Mouse (Mus musculus): ENCODE data around the gene Chpt1. TPM values are rescaled to one million over a fixed set of nuclear protein-coding genes. Genes with fewer than 3 reads are reported as not detected.
"Not testable (repeated sequence)": the region's sequence is repeated elsewhere in the genome, so short reads cannot be mapped to it uniquely, and the experiment has no call there.

Gene Chpt1
- 14.0 and 23.6 TPM in 2 replicates for polyA plus RNA-seq (2015; fragmentation: Nextera tagmentation; extraction: Ambion mirVana)

GRCm38 (mm10) chr10:88503421-88504314 lies at the start of gene Chpt1:
TSS of gene Chpt1 (minus strand) at chr10:88504073.
- H3K4me1 ChIP-seq = peaks cover 25% of the 10 kb centered on the region
- H3K36me3 ChIP-seq = no peaks in the 10 kb centered on the region
- peak within 1 kb of the TSS; percentile 89 for H3K4me2 ChIP-seq
- H3K4me3 ChIP-seq = peak within 1 kb of the TSS; percentile 76
- under 1% methylated on average over 50 of the region's 80 CpGs for WGBS
- H3K9ac ChIP-seq = peak within 1 kb of the TSS; percentile 90
- peak within 1 kb of the TSS; percentile 71 for H3K27ac ChIP-seq
- no peaks in the 10 kb centered on the region for H3K9me3 ChIP-seq
- no peaks in the 10 kb centered on the region for H3K27me3 ChIP-seq
- peak; percentile 93 for ATAC-seq (ENCODE audit: insufficient number of reproducible peaks, insufficient read depth, low FRiP score, low TSS enrichment, low read depth)

GRCm38 (mm10) chr10:88552738-88553137 lies 48.9 kb upstream of the Chpt1 start:
- Histone ChIP-seq H3K4me3 (no peak overlapping the region), H3K4me2 (no peak overlapping the region), H3K27me3 (no peaks in the 10 kb centered on the region), H3K36me3 (no peaks in the 10 kb centered on the region), H3K27ac (no peak overlapping the region), H3K9me3 (no peaks in the 10 kb centered on the region), H3K9ac (no peak overlapping the region), H3K4me1 (no peaks in the 10 kb centered on the region)
- 91% methylated on average over 2 of the region's 2 CpGs for WGBS
- ATAC-seq (ENCODE audit: insufficient number of reproducible peaks, insufficient read depth, low FRiP score, low TSS enrichment, low read depth) = no peak

DNA sequence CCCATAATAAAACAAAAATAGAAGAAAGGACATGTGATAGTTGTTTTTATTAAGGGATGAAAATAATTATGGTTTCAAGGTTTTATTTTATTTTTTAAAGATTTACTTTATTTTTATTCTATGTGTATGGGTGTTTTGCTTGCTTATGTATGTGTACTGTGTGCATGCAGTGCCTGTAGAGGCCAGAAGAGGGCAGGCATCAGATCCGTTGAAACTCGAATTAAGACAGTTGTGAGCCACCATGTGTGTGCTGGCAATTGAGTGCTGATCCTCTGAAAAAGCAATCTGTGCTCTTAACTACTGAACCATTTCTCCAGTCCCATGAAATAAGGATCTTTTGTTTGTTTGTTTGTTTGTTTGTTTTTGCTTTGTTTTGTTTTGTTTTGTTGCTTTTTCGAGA lies 46.4 kb upstream of the Chpt1 start:
- Histone ChIP-seq H3K27me3 (no peaks in the 10 kb centered on the region), H3K9me3 (no peaks in the 10 kb centered on the region), H3K36me3 (no peaks in the 10 kb centered on the region), H3K4me3 (no peak overlapping the region), H3K4me1 (no peaks in the 10 kb centered on the region), H3K27ac (no peak overlapping the region), H3K9ac (no peak overlapping the region), H3K4me2 (no peak overlapping the region)
- ATAC-seq (ENCODE audit: insufficient number of reproducible peaks, insufficient read depth, low FRiP score, low TSS enrichment, low read depth) = no peak
- WGBS = 81% methylated on average over 3 of the region's 3 CpGs

GRCm38 (mm10) chr10:88547635-88548034 lies 43.8 kb upstream of the Chpt1 start:
- Histone ChIP-seq H3K4me1 (no peaks in the 10 kb centered on the region), H3K27me3 (no peaks in the 10 kb centered on the region), H3K4me3 (no peak overlapping the region), H3K36me3 (no peaks in the 10 kb centered on the region), H3K4me2 (no peak overlapping the region), H3K9ac (no peak overlapping the region), H3K9me3 (0 out of 2 replicates have a peak, but pooled peaks cover 3% of the 10 kb centered on the region), H3K27ac (no peak overlapping the region)
- ATAC-seq (ENCODE audit: insufficient number of reproducible peaks, insufficient read depth, low FRiP score, low TSS enrichment, low read depth) = no peak
- whole genome bisulfite sequencing = 31% methylated on average over 2 of the region's 2 CpGs

- no peaks in the 10 kb centered on the region for H3K27me3 ChIP-seq
- H3K4me2 ChIP-seq = no peak overlapping the region
- no peak overlapping the region for H3K4me3 ChIP-seq
- H3K4me1 ChIP-seq = no peaks in the 10 kb centered on the region
- no peaks in the 10 kb centered on the region for H3K36me3 ChIP-seq
- 67% methylated on average over 5 of the region's 5 CpGs for WGBS
- no peak overlapping the region for H3K27ac ChIP-seq
- ATAC-seq (ENCODE audit: insufficient number of reproducible peaks, insufficient read depth, low FRiP score, low TSS enrichment, low read depth) = no peak
- no peak overlapping the region for H3K9ac ChIP-seq
- H3K9me3 ChIP-seq = no peaks in the 10 kb centered on the region
Observed at GRCm38 (mm10) chr10:88530631-88531030, 26.8 kb upstream of the Chpt1 start.

DNA sequence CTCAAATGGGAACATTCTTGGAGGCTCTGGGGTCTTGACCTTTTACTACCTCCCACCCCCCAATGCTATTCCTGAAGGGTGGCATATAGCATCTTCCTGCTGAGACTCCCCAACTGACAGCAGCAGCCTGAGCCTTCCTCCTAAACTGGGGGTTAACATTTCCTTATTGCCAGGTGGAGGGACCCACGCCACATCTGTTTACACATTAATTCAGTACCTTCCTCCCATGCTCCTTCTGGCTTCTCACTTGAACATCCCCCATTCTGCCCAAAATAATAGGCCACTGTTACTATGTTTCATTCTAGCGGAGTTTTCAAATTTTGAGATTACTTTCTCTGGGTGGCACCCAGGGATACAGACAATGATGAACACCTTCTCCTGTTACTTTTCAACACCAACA lies 20.1 kb upstream of the Chpt1 start:
- no peaks in the 10 kb centered on the region for H3K4me1 ChIP-seq
- H3K36me3 ChIP-seq = no peaks in the 10 kb centered on the region
- H3K27ac ChIP-seq = no peak overlapping the region
- ATAC-seq (ENCODE audit: insufficient number of reproducible peaks, insufficient read depth, low FRiP score, low TSS enrichment, low read depth) = no peak
- no peaks in the 10 kb centered on the region for H3K9me3 ChIP-seq
- H3K27me3 ChIP-seq = no peaks in the 10 kb centered on the region
- H3K4me3 ChIP-seq = no peak overlapping the region
- H3K4me2 ChIP-seq = no peak overlapping the region
- no peak overlapping the region for H3K9ac ChIP-seq
- 72% methylated on average over 2 of the region's 2 CpGs for WGBS

GRCm38 (mm10) chr10:88523212-88523611 lies 19.3 kb upstream of the Chpt1 start:
- Histone ChIP-seq H3K9ac (no peak overlapping the region), H3K4me3 (no peak overlapping the region), H3K27me3 (no peaks in the 10 kb centered on the region), H3K27ac (no peak overlapping the region), H3K4me1 (no peaks in the 10 kb centered on the region), H3K4me2 (no peak overlapping the region), H3K36me3 (no peaks in the 10 kb centered on the region), H3K9me3 (no peaks in the 10 kb centered on the region)
- WGBS = 84% methylated on average over 1 of the region's 1 CpGs
- no peak for ATAC-seq (ENCODE audit: insufficient number of reproducible peaks, insufficient read depth, low FRiP score, low TSS enrichment, low read depth)

GRCm38 (mm10) chr10:88522795-88523194 lies 18.9 kb upstream of the Chpt1 start:
- Histone ChIP-seq H3K4me1 (no peaks in the 10 kb centered on the region), H3K9ac (no peak overlapping the region), H3K4me3 (no peak overlapping the region), H3K4me2 (no peak overlapping the region), H3K27ac (no peak overlapping the region), H3K9me3 (no peaks in the 10 kb centered on the region), H3K27me3 (no peaks in the 10 kb centered on the region), H3K36me3 (no peaks in the 10 kb centered on the region)
- WGBS = 90% methylated on average over 8 of the region's 8 CpGs
- no peak for ATAC-seq (ENCODE audit: insufficient number of reproducible peaks, insufficient read depth, low FRiP score, low TSS enrichment, low read depth)

DNA sequence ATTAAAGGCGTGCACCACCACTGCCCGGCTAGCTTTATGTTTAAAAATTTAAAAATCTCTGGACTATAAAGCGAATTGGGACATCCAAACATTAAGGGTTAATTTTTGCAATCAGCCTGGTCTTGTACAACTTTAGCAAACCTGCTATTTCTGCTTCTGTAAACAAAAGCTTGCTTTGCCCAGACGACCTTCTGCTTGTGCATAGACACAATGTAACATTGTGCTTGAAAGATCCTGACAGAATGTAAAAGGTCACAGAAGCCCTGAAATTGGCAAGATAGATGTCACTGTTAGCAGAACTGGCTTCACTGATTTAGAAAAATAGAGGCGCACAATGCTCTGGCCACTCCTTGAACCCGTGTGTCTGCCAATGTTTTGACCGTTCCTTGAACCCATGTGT lies 11.2 kb upstream of the Chpt1 start:
- H3K9me3 ChIP-seq; H3K4me2 ChIP-seq; H3K27me3 ChIP-seq; H3K36me3 ChIP-seq; H3K4me3 ChIP-seq; H3K4me1 ChIP-seq; H3K27ac ChIP-seq; ATAC-seq (ENCODE audit: insufficient number of reproducible peaks, insufficient read depth, low FRiP score, low TSS enrichment, low read depth); H3K9ac ChIP-seq: not testable (repeated sequence)
- WGBS = 84% methylated on average over 7 of the region's 7 CpGs

- Histone ChIP-seq H3K4me2 (no peak overlapping the region), H3K4me3 (no peak overlapping the region), H3K27me3 (no peaks in the 10 kb centered on the region), H3K27ac (no peak overlapping the region), H3K36me3 (no peaks in the 10 kb centered on the region), H3K4me1 (no peaks in the 10 kb centered on the region), H3K9ac (no peak overlapping the region), H3K9me3 (no peaks in the 10 kb centered on the region)
- no peak for ATAC-seq (ENCODE audit: insufficient number of reproducible peaks, insufficient read depth, low FRiP score, low TSS enrichment, low read depth)
- 48% methylated on average over 2 of the region's 2 CpGs for WGBS
Observed at GRCm38 (mm10) chr10:88514495-88514894, 10.6 kb upstream of the Chpt1 start.

- no peak overlapping the region for H3K9ac ChIP-seq
- H3K36me3 ChIP-seq = no peaks in the 10 kb centered on the region
- H3K27ac ChIP-seq = no peak overlapping the region
- H3K4me1 ChIP-seq = no peaks in the 10 kb centered on the region
- 68% methylated on average over 8 of the region's 8 CpGs for WGBS
- H3K4me2 ChIP-seq = no peak overlapping the region
- no peak overlapping the region for H3K4me3 ChIP-seq
- no peak for ATAC-seq (ENCODE audit: insufficient number of reproducible peaks, insufficient read depth, low FRiP score, low TSS enrichment, low read depth)
- no peaks in the 10 kb centered on the region for H3K27me3 ChIP-seq
- H3K9me3 ChIP-seq = no peaks in the 10 kb centered on the region
Observed at GRCm38 (mm10) chr10:88513574-88514135, 9.8 kb upstream of the Chpt1 start.

GRCm38 (mm10) chr10:88511355-88511754 lies 7.5 kb upstream of the Chpt1 start:
- Histone ChIP-seq H3K27ac (no peak overlapping the region), H3K9me3 (no peaks in the 10 kb centered on the region), H3K27me3 (no peaks in the 10 kb centered on the region), H3K4me2 (no peak overlapping the region), H3K4me1 (no peaks in the 10 kb centered on the region), H3K4me3 (no peak overlapping the region), H3K36me3 (no peaks in the 10 kb centered on the region), H3K9ac (no peak overlapping the region)
- ATAC-seq (ENCODE audit: insufficient number of reproducible peaks, insufficient read depth, low FRiP score, low TSS enrichment, low read depth) = no peak
- WGBS = 86% methylated on average over 9 of the region's 9 CpGs

All from embryonic facial prominence, embryonic 13.5 days (tissue).